Mouse (Mus musculus) kidney, postnatal 10 days (tissue): ENCODE results near the gene Mpped1.

Experiments used
- DNase-seq: peaks from one replicate; pipeline ENCODE4 v3.0.0; 2021; ENCODE audit warnings: mixed read lengths

Gene Mpped1

DNA sequence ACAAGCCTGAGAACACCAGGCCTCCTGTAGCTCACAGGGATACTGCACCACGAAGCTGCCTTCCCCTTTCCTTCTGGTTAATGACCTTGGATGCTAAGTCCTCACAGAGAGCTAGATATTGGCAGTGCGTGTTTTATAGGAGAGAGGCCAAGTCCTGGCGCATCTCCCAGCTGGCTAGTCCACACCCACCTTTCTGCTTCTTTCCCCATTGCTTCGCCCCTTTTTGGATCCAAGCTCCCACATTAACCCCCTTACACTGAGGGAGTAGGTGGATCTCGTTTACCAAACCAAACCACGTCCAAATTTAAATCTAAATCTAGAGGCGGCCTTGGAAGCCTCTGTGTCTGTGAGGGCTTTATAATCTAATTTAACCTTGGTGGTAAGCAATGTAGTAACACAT lies 115.0 kb downstream of the Mpped1 start:
- no peak for DNase-seq

DNA sequence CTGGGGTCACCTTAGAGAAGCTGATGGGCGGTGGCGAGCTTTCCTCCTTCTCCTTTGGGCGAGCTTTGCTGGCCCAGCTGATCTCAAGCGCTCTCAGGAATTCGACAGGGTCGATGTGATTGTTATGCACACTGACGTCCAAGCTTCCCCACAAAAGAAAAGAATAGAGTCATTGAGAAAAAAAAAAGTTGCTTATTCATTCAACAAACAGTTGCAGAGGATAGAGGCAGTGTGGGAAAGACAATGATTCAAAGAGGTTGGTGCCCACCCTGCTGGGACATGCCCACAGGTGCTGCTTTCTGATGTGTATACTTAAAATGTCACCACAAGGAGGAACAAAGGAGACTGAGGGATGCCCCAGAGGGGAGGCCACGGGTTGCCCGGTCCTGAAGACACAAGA lies 116.7 kb downstream of the Mpped1 start:
- DNase-seq: no peak

DNA sequence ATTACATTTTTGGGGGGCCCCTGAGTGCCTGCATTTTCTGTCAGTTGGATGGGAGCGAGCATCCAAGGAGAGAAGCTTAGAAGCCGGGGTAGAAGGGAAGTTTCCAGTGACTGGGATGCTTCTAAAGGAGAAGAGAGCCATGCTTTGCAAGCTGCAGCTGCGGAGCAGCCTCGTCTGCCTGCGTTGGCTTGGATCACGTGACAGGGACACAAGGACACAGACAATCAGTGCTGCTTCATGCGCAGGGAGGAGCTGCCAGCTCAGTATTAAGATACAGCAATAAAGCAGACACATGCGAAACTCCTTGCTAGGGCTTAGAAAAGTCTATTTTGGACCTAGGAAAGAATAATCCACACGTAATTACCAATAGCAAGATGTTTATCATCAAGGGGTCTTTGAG lies 118.0 kb downstream of the Mpped1 start:
- no peak for DNase-seq

DNA sequence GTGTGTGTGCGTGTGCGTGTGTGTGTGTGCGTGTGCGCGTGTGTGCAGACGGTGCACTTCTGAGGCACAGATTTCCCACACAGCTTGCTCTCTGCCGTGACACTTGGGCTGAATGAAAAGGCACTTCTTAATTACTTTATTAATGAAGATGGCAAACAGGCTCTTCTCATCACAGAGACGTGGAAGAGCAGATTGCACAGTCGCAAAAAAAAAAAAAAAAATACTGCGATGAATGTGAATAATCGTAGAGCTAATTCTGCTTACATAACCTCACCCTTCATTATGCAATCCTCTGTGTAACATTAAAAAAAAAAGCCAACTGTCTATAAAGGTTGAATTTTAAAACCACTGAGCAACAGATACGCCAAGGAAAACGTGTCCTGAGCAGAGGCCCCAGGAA lies 127.2 kb downstream of the Mpped1 start:
- no peak for DNase-seq
